Mouse (Mus musculus): Measurements from ENCODE around the gene Zfhx2. TPM values are rescaled to one million over a fixed set of nuclear protein-coding genes. Genes with fewer than 3 reads are reported as not detected.

Gene Zfhx2
- total and polyA plus RNA-seq, 3 experiments, result 0.07 to 0.59 (median 0.30) TPM

- Histone ChIP-seq H3K27ac (ENCODE audit: insufficient read depth, low read depth) (no peak overlapping the region), H3K79me2 (replicated peaks; ENCODE audit: control insufficient read depth, extremely low read depth, insufficient read depth, poor library complexity, severe bottlenecking) (no peaks in the 10 kb centered on the region), H3K9me3 (replicated peaks; ENCODE audit: low read length) (no peaks in the 10 kb centered on the region), H3K4me3 (replicated peaks in 1 of 3; ENCODE audit: low read depth in 2 of 3, low read length in 2 of 3, poor library complexity in 1 of 3) (no peak overlapping the region), H3K36me3 (replicated peaks in 1 of 2; ENCODE audit: control insufficient read depth in 1 of 2, insufficient read depth in 1 of 2, low read length in 1 of 2) (no peaks in the 10 kb centered on the region), H3K4me1 (ENCODE audit: control insufficient read depth in 1 of 2, insufficient read depth in 2 of 2) (peaks cover 0 to 31% of the 10 kb centered on the region in 2 experiments; a peak in 2 of 4 replicates), H3K9ac (ENCODE audit: insufficient read depth, low read depth) (no peak overlapping the region), H3K27me3 (replicated peaks) (peaks cover 5% of the 10 kb centered on the region), H3K4me2 (ENCODE audit: insufficient read depth, low read depth, poor library complexity, severe bottlenecking) (no peak overlapping the region)
- in situ Hi-C loops (cut with MboI; ENCODE audit: low pct_ligation_motif_present, low pct_unique_long_range_greater_than_20kb, low sequenced_read_pairs), result loop anchor here (5.0 kb wide), 1 partner anchor 41 kb away; no protein-coding TSS in a partner anchor
- dilution Hi-C loops (cut with MboI; ENCODE audit: extremely low pct_ligation_motif_present, extremely low pct_unique_long_range_greater_than_20kb, low sequenced_read_pairs), result no loop called here
- DNase-seq (ENCODE audit: extremely low read depth), result no peak
- TF ChIP-seq PAX5 (IDR thresholded peaks at IDR 0.05; ENCODE audit: low read length), result no peak
- no peak for TF ChIP-seq EP300 (IDR thresholded peaks at IDR 0.05; ENCODE audit: low read length)
These were observed 13.6 kb downstream of the Zfhx2 start for GRCm38 (mm10) chr14:55078366-55078989.

- no peak overlapping the region for H3K9ac ChIP-seq (ENCODE audit: insufficient read depth, low read depth)
- peaks cover 0 to 31% of the 10 kb centered on the region in 2 experiments; a peak in 2 of 4 replicates for H3K4me1 ChIP-seq (ENCODE audit: control insufficient read depth in 1 of 2, insufficient read depth in 2 of 2)
- dilution Hi-C loops (cut with MboI; ENCODE audit: extremely low pct_ligation_motif_present, extremely low pct_unique_long_range_greater_than_20kb, low sequenced_read_pairs), result no loop called here
- H3K27me3 ChIP-seq (replicated peaks), result peaks cover 5% of the 10 kb centered on the region
- H3K9me3 ChIP-seq (replicated peaks; ENCODE audit: low read length), result no peaks in the 10 kb centered on the region
- H3K27ac ChIP-seq (ENCODE audit: insufficient read depth, low read depth), result no peak overlapping the region
- DNase-seq (ENCODE audit: extremely low read depth), result no peak
- in situ Hi-C loops (cut with MboI; ENCODE audit: low pct_ligation_motif_present, low pct_unique_long_range_greater_than_20kb, low sequenced_read_pairs), result loop anchor here (5.0 kb wide), 1 partner anchor 40 kb away; no protein-coding TSS in a partner anchor
- no peak overlapping the region for H3K4me3 ChIP-seq (replicated peaks in 1 of 3; ENCODE audit: low read depth in 2 of 3, low read length in 2 of 3, poor library complexity in 1 of 3)
- no peaks in the 10 kb centered on the region for H3K36me3 ChIP-seq (replicated peaks in 1 of 2; ENCODE audit: control insufficient read depth in 1 of 2, insufficient read depth in 1 of 2, low read length in 1 of 2)
- no peaks in the 10 kb centered on the region for H3K79me2 ChIP-seq (replicated peaks; ENCODE audit: control insufficient read depth, extremely low read depth, insufficient read depth, poor library complexity, severe bottlenecking)
- no peak overlapping the region for H3K4me2 ChIP-seq (ENCODE audit: insufficient read depth, low read depth, poor library complexity, severe bottlenecking)
- no peak for TF ChIP-seq UBTF (IDR thresholded peaks at IDR 0.05; ENCODE audit: low read depth, low read length)
- TF ChIP-seq ZMIZ1 (IDR thresholded peaks at IDR 0.05; ENCODE audit: low read depth, low read length), result no peak
- no peak for TF ChIP-seq MXI1 (IDR thresholded peaks at IDR 0.05; ENCODE audit: low read depth, low read length)
- no peak for TF ChIP-seq CHD2 (IDR thresholded peaks at IDR 0.05; ENCODE audit: low read length)
These were observed 14.4 kb downstream of the Zfhx2 start for GRCm38 (mm10) chr14:55077481-55078365.

GRCm38 (mm10) chr14:55076956-55077355 lies 15.2 kb downstream of the Zfhx2 start:
- dilution Hi-C loops (cut with MboI; ENCODE audit: extremely low pct_ligation_motif_present, extremely low pct_unique_long_range_greater_than_20kb, low sequenced_read_pairs), result no loop called here
- H3K4me2 ChIP-seq (ENCODE audit: insufficient read depth, low read depth, poor library complexity, severe bottlenecking), result no peak overlapping the region
- H3K27me3 ChIP-seq (replicated peaks), result peaks cover 6% of the 10 kb centered on the region
- H3K4me1 ChIP-seq (ENCODE audit: control insufficient read depth in 1 of 2, insufficient read depth in 2 of 2), result peaks cover 0 to 32% of the 10 kb centered on the region in 2 experiments; a peak in 2 of 4 replicates
- no peak for DNase-seq (ENCODE audit: extremely low read depth)
- no peak overlapping the region for H3K27ac ChIP-seq (ENCODE audit: insufficient read depth, low read depth)
- no peak overlapping the region for H3K9ac ChIP-seq (ENCODE audit: insufficient read depth, low read depth)
- in situ Hi-C loops (cut with MboI; ENCODE audit: low pct_ligation_motif_present, low pct_unique_long_range_greater_than_20kb, low sequenced_read_pairs), result loop anchor here (5.0 kb wide), 1 partner anchor 40 kb away; no protein-coding TSS in a partner anchor
- H3K9me3 ChIP-seq (replicated peaks; ENCODE audit: low read length), result no peaks in the 10 kb centered on the region
- no peaks in the 10 kb centered on the region for H3K79me2 ChIP-seq (replicated peaks; ENCODE audit: control insufficient read depth, extremely low read depth, insufficient read depth, poor library complexity, severe bottlenecking)
- TF ChIP-seq ZKSCAN1 (IDR thresholded peaks at IDR 0.05; ENCODE audit: borderline replicate concordance, low read depth, low read length) (no peak; the same call in 1 of the 2 replicates), UBTF (IDR thresholded peaks at IDR 0.05; ENCODE audit: low read depth, low read length) (no peak), MAZ (IDR thresholded peaks at IDR 0.05; ENCODE audit: low read depth, low read length) (no peak), KAT2A (IDR thresholded peaks at IDR 0.05; ENCODE audit: insufficient replicate concordance, low read length) (no peak), TCF12 (IDR thresholded peaks at IDR 0.05; ENCODE audit: low read depth, low read length) (no peak), MAFK (IDR thresholded peaks at IDR 0.05; ENCODE audit: insufficient replicate concordance, low read length) (no peak), SIN3A (IDR thresholded peaks at IDR 0.05; ENCODE audit: low read length) (no peak), NRF1 (IDR thresholded peaks at IDR 0.05; ENCODE audit: low read depth, low read length) (no peak), EP300 (IDR thresholded peaks at IDR 0.05; ENCODE audit: low read length) (no peak), JUND (conservative IDR thresholded peaks at IDR 0.05; ENCODE audit: low read depth, low read length) (no peak), USF1 (IDR thresholded peaks at IDR 0.05; ENCODE audit: low read depth, low read length) (no peak), SMC3 (IDR thresholded peaks at IDR 0.05; ENCODE audit: low read depth, low read length) (no peak), ZMIZ1 (IDR thresholded peaks at IDR 0.05; ENCODE audit: low read depth, low read length) (no peak), ZC3H11A (IDR thresholded peaks at IDR 0.05; ENCODE audit: low read depth, low read length) (no peak), JUN (IDR thresholded peaks at IDR 0.05; ENCODE audit: insufficient read depth, low read depth, low read length) (no peak), CTCF (conservative IDR thresholded peaks at IDR 0.05 in 1 of 2, IDR thresholded peaks at IDR 0.05 in 1 of 2; ENCODE audit: low read depth in 2 of 2, low read length in 2 of 2) (no peak), E2F4 (IDR thresholded peaks at IDR 0.05; ENCODE audit: insufficient replicate concordance, low read depth, low read length) (no peak)
- H3K36me3 ChIP-seq (replicated peaks in 1 of 2; ENCODE audit: control insufficient read depth in 1 of 2, insufficient read depth in 1 of 2, low read length in 1 of 2), result no peaks in the 10 kb centered on the region
- no peak overlapping the region for H3K4me3 ChIP-seq (replicated peaks in 1 of 3; ENCODE audit: low read depth in 2 of 3, low read length in 2 of 3, poor library complexity in 1 of 3)
